Mouse (Mus musculus): Measurements from ENCODE around the gene Ap3b1.

DNA sequence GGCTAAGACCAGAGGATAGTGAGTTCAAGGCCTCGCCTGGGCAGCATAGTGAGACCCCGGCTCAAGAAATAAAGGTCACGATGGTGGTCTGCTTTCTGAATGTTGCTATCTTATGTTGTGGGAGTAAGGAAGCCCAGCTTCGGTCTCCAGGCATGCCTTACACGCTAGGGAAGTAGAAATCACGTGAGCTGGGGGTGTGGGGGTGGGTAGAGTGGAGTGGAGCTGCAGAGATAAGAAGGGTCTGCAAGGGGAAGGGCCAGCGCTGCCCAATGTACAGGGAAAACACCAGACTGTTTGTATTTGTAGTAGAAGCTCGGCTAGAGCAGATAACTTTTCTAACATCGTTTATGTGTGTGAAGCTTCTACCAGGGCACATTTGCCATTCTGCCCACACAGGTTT is 155.1 kb downstream of the Ap3b1 start:
- TF ChIP-seq POLR2A (IDR thresholded peaks at IDR 0.05; ENCODE audit: insufficient read length, low read depth) (no peak), E2F4 (IDR thresholded peaks at IDR 0.05; ENCODE audit: insufficient read depth) (no peak), MAX (IDR thresholded peaks at IDR 0.05; ENCODE audit: low read depth) (no peak), MYOD1 (IDR thresholded peaks at IDR 0.05; ENCODE audit: control insufficient read depth in 1 of 3, insufficient read length in 2 of 3, low read depth in 2 of 3) (no peak), POLR2AphosphoS2 (IDR thresholded peaks at IDR 0.05; ENCODE audit: insufficient read length, low read depth) (no peak), USF1 (IDR thresholded peaks at IDR 0.05; ENCODE audit: low read depth) (no peak), MYOG (IDR thresholded peaks at IDR 0.05; ENCODE audit: control insufficient read depth in 1 of 3, insufficient read depth in 1 of 3, insufficient read length in 2 of 3, low read depth in 2 of 3) (no peak), SRF (IDR thresholded peaks at IDR 0.05; ENCODE audit: control insufficient read depth, insufficient read length, low read depth) (no peak)

Measured in myocyte (in vitro differentiated cells).